In genomic region chr10:84423903-84424302, GRCm38 (mm10) we compare ENCODE assay signal across 21 mouse cellular contexts. TPM values are rescaled to one million over a fixed set of nuclear protein-coding genes. Genes with fewer than 3 reads are reported as not detected.
DNase-seq lines count a peak whose midpoint lies in the region; ATAC-seq and TF ChIP-seq lines count a peak whose summit lies in the region.
"Had no signal": no experiment of that assay in that cellular context is flagged by ENCODE, and none has a peak within 500 bp of the region (broad histone marks: within the 10 kb centered on the region; RNA-seq: fewer than 3 reads in every experiment).

No protein-coding gene starts in this region.

- no peak overlapping the region for H3K9ac ChIP-seq in liver, adult 2 months (ENCODE audit: low read depth, low read length)
- H3K9ac ChIP-seq: neural tube, embryonic 15.5 days; stomach, embryonic 15.5 days had no signal

- peak; percentile 43 to 78; a peak in 2 of 4 replicates for ATAC-seq in hematopoietic stem cell, adult 5-6 weeks (replicated peaks in 1 of 2; ENCODE audit: insufficient read depth in 1 of 2, low FRiP score in 2 of 2, low TSS enrichment in 1 of 2, low read depth in 1 of 2, poor library complexity in 2 of 2, severe bottlenecking in 2 of 2)
- ATAC-seq: forebrain, embryonic 14.5 days; intestine, postnatal 0 days had no signal

- 63% methylated on average over 5 of the region's 5 CpGs for WGBS in liver, adult 2 months

- no peaks in the 10 kb centered on the region for H3K36me3 ChIP-seq in liver, adult 2 months (ENCODE audit: control insufficient read depth, insufficient read depth, low read length)
- H3K36me3 ChIP-seq: stomach, embryonic 15.5 days had no signal

- H3K79me2 ChIP-seq in liver, adult 2 months (ENCODE audit: control insufficient read depth, insufficient read depth, low read length): no peaks in the 10 kb centered on the region

- no peak overlapping the region for H3K27ac ChIP-seq in liver, adult 2 months (replicated peaks; ENCODE audit: insufficient read depth, low read depth, low read length)
- H3K27ac ChIP-seq: kidney, postnatal 0 days; limb, embryonic 10.5 days; macrophage; midbrain, embryonic 10.5 days; neural tube, embryonic 15.5 days; stomach, embryonic 15.5 days had no signal

- no peaks in the 10 kb centered on the region for H3K27me3 ChIP-seq in liver, adult 2 months (ENCODE audit: control insufficient read depth, insufficient read depth, low read length)
- H3K27me3 ChIP-seq: neural tube, embryonic 15.5 days; stomach, embryonic 15.5 days had no signal

- peak; percentile 28 for DNase-seq in liver, adult 2 months (ENCODE audit: extremely low read depth, low read depth, low spot score)
- DNase-seq in liver (no peak), 416B (ENCODE audit: low read depth) (peak; percentile 36)
- peak; percentile 16 to 26 for DNase-seq in B cell, adult 2 months
- no peak for DNase-seq in cerebellum, postnatal 10 days
- DNase-seq in frontal cortex, postnatal 36 days (ENCODE audit: low spot score in 2 of 2): no peak
- DNase-seq: adrenal gland, postnatal 25 days; cerebellum, postnatal 14 days; embryo, embryonic 11 days; gastrocnemius, postnatal 10 days; lung, adult 2 months; thymus, postnatal 25 days had no signal

- H3K4me3 ChIP-seq in liver, adult 2 months (ENCODE audit: insufficient read depth, low read depth, low read length): no peak overlapping the region
- H3K4me3 ChIP-seq: limb, embryonic 10.5 days; midbrain, embryonic 10.5 days; neural tube, embryonic 15.5 days; stomach, embryonic 15.5 days had no signal

- TF ChIP-seq POLR2A in liver, adult 2 months (IDR thresholded peaks at IDR 0.05; ENCODE audit: extremely low read depth, insufficient read depth, low read length): no peak

- no peak for TF ChIP-seq CTCF in liver, adult 2 months (IDR thresholded peaks at IDR 0.05; ENCODE audit: low read depth, low read length)

- peaks cover 6% of the 10 kb centered on the region for H3K4me1 ChIP-seq in liver, adult 2 months (ENCODE audit: control insufficient read depth, insufficient read depth, low read length)
- H3K4me1 ChIP-seq: stomach, embryonic 15.5 days had no signal

RNA-seq across cellular contexts. Expression of gene Nuak1, which starts 16.5 kb away (rescaled TPM):
- 0.65 and 0.87 TPM in 2 replicates for total RNA-seq in liver, adult 2 months (2014; rRNA removed)
- 1.4 and 2.8 TPM in 2 replicates for polyA plus RNA-seq in liver, adult 2 months (2012; rRNA removed)
- total RNA-seq in hematopoietic stem cell, adult 5-6 weeks (2017): 0.40 and 1.1 TPM in 2 replicates

Comparison
In these comparisons a context has a peak if more than half of its experiments do, and no peak if none do; other contexts are left out.
1. DNase-seq: peak in liver, adult 2 months (single experiment), 416B (single experiment) and B cell, adult 2 months (2 of 2); none in liver (single experiment), cerebellum, postnatal 10 days (0 of 2) and frontal cortex, postnatal 36 days (0 of 2).